Mouse (Mus musculus) cerebellum, adult (tissue): ENCODE results near the gene Sox5.
"Not testable (repeated sequence)": the region's sequence is repeated elsewhere in the genome, so short reads cannot be mapped to it uniquely, and the experiment has no call there.

Experiments
- ATAC-seq: cut with Nextera tagmentation; 2 replicates; pipeline ENCODE4 v1.9.2; 2017; ENCODE audit warnings: mild to moderate bottlenecking, moderate library complexity, mixed read lengths; ENCODE audit not compliant: insufficient number of reproducible peaks, low FRiP score, low TSS enrichment

Sox5 gene

DNA sequence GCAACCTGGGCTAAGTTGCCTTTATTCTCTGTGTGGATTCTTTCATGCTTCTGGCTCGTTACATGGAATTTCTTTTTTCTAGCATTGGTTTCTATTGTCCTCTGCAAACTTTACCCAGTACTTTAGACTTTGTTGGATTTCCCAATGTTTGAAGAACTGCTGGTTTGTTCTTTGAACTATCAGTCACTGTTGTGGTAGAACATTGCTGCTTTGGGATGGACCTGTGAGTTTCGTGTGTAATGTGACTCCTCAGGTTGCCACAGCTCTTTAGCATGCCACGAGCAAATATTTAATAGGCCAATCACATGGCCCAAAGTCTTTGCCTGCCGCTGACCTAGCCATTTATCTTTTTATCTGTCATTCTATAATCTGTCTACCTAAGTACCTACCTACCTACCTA lies 470.0 kb downstream of the Sox5 start:
- no peak for ATAC-seq

DNA sequence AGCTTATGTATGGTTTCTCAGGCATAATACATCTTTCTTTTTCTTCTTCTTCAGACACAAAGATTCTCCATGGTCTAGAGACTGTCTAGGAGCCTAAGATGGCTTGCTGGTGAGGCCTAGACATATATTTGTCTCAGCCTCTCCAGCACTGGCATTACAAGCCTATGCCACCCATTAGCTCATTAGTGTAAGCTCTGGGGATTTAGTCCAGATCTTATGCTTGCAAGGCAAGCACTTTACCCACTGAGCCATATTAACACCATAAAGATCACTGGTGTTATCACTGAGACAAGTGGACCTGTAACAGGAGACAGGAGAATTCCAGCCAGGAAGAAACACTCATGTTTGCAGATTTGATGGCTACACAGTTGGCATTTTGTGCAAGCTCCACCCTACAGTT lies 472.6 kb downstream of the Sox5 start:
- no peak for ATAC-seq

DNA sequence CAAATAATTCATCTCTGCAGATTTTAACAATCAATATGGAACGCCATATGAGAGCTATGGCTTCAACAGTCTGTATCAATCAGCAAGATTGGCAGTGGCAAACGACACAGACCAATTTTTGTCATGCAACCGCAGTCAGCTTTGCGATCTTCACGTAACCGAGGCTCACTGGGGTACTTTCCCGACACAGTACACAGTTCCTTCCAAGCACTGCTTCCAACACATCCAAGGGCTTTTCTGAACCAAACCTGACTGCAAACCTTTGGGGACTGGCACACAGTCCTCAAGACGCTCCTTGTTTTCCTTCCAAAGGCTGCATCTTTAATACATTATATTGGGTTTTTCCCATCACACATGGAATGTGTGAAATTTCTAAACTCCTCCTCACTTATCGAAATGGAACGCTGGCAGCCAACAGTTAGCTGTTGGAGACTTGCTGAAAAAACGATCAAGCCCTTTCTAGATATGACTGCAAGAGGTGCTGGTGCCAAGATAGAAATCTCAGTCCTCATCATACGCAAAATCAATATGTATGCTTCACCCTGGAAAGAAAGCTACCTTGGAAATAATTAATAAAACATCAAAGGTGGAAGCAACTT lies 474.1 kb downstream of the Sox5 start:
- no peak for ATAC-seq

DNA sequence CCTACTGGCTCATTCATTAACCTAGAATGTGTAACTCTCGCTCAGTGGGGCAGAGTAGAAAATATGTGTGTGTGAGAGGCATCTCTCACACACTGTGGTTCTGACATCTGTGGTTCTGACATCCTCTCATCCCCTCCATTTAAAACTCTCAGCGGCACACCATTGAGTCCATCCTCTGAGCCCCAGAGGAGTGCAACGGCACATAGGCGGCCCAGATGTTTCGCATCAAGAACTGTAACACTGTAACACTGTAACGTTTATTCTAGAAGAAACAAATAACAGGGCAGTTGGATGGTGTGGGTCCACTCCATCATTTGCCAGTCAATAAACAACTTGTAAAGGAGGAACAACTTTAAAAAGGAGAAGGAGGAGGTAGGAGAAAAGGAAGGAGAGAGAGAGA lies 479.0 kb downstream of the Sox5 start:
- ATAC-seq: no peak

DNA sequence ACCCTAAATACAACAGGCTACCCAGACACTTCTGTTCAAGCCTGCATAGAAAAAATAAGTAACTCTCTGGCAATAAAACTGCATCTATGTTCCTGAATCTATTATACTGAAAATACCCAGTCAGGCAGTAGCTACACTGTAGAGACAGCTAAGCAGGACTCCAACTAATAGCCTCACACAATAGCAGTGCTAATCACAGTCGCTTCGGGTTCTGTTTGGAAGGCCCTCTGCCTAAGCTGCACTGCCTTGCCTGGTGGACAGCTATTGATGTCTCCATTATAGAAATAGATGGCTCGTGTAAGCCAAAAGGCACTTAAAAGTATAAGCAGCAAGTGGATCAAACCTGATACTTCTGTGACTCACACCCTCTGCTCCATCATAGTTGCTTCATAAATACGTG lies 480.7 kb downstream of the Sox5 start:
- ATAC-seq: no peak

DNA sequence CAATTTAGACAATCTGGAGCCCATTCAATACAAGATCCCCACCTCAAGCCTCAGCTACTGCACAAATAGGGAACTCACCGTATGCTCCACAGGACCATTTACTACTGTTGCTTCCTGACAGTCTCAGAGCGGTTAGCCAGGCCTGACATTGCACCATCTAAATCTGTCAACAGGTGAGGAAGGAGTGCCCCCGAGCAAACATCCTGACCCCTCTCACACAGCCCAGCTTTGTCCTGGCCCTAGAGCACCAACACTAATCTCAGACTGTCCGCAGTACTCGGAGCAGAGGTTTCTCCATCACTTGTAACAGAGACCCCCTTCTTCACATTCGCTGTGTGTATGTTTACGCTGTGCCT lies 482.3 kb downstream of the Sox5 start:
- no peak for ATAC-seq

DNA sequence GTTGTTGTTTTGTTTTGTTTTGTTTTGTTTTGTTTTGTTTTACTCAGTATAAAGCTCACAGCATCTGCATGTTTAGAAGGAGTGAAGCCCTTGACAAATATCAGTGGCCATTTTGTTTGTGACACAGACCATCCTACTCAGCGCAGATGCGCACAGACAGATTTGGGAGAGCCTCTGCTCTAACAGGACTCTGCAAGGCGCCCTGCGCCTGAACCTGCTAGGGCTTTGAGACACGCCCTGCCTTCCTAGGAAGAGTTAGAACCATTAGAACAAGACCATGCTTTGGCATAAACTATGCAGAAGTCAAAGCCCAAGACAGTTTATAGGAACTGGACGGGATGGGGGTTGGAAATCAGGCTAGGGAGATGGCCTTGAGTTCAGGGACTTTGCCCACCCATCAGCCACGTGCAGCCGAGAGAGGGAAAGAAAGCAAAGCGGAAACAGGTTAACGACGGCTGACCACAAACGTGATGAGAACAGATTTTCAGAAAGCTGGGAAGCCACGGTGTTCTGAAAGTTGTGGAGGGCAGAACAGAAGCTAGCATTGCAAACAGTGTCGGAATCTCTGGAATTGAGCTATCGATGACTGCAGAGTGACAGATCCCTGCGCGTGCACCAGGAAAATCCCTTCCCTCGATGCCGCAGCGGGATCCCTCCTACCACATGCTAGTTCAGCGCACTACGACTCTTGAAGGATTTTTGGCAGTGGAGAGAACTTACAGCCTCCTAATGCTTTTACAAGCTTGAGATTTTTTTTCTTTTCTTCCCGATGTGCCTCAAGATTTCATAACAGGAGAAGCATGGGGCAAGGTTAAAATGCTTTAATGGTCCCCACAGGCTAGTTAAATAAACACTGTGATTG lies 482.9 kb downstream of the Sox5 start:
- no peak for ATAC-seq

DNA sequence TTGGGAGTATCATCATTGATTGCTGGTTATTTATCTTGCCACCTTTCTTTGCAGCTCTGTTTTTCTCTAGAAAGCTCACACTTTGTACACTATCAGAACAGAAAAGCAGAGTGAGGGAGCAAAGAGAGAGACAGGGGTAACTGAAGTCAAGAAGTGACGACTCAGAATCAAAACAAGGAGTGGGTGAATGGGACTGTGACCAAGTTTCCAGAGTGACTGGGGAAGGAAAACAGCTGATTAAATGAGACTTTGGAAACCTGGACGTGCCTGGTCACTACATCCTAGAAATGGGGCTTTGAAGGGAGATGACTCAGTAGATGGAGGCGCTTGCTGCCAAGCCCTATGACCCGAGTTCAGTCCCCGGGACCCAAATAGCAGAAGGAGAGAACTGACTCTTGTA lies 483.9 kb downstream of the Sox5 start:
- ATAC-seq: no peak

DNA sequence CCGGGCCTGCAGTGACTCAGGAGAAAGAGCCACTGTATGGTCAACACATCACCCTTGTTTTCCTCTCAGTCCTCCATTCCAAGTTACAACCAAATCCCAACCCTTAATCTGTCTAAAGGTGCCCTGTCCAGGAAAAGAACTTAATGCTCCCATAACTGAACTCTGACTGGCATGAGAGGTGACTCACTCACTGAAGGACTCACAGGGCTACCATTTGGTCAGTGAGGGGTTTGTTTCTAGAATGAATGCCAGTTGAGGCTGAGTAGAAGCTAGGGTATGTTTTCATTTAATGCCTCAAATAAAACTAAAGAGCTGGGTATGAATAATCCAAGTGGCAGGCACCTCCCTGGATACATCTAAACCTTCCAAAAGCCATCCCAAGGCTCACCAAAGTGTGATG lies 484.6 kb downstream of the Sox5 start:
- no peak for ATAC-seq

DNA sequence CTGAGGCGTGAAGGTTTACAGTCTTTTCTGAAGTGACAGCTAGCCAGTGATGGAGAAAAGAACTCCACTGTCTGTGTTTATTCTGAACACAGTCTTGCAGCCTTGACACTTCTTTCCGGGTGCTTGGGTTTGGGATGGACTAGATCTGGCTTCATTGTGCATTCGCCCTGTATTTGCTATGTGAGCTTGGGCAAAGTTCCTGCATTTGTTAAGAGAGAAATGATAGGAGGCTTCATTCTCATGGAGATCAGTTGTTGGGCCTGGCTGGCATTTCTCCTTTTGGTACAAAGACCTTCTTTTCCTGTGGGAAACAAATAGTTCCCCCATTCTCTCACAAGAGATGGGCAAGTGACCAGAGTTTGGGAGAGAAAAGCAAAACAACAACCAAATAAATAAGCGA lies 490.3 kb downstream of the Sox5 start:
- ATAC-seq: no peak

DNA sequence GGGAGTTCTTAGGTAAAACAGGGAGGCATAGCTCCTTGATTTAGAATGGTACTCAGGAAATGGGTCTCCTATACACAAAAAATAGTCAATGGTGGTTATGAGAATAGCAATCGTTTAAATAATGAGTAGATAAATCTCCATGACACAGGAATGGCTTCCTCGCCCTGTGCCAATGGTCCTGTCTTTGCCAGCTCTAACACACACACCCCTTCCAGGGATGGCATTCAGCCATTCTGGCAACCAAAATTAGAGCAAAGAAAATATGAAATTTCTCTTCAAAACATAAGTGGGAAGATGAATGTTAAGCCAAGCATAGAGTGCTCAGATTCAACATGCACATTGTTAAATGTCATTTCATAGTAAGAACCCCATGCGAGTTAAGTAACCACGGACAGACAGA lies 495.7 kb downstream of the Sox5 start:
- no peak for ATAC-seq

DNA sequence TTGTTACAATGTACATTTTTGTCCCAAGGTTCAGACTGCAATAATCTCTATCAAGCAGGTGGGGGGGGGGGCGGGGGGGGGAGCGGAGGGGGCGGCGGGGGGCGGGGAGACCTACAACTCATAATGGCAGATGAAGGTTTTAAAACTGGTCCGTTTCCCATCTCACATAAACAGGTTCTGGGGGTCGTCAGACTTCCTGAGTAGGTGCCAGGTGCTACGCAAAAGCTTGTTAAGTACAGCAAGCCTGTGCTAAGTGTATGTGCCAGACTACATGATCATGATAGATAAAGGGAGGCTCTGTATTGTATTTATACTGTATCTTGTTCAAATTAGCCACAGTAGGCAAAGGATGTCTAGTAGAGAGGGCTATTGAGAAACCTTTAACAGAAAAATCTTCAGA lies 498.6 kb downstream of the Sox5 start:
- no peak for ATAC-seq

DNA sequence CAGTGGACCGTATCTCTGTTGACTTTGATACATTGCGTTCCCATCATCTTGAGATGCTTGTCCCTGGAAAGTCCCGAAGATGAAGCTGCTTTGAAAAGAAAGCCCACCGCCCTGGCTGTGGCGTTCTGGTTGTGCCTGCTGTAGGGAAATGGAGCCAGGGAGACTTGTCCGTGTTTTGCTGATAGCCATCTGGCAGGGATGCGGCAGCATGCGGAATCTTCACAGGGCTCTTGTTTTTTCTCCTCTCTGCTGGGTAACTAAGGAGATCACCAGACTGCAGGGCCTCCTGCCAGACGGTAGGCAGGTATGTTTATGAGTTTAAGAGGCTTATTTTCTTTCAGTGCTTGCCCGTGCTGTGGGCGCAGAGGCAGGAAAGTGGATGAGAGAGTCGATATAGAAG lies 499.0 kb downstream of the Sox5 start:
- peak; percentile 65 for ATAC-seq

DNA sequence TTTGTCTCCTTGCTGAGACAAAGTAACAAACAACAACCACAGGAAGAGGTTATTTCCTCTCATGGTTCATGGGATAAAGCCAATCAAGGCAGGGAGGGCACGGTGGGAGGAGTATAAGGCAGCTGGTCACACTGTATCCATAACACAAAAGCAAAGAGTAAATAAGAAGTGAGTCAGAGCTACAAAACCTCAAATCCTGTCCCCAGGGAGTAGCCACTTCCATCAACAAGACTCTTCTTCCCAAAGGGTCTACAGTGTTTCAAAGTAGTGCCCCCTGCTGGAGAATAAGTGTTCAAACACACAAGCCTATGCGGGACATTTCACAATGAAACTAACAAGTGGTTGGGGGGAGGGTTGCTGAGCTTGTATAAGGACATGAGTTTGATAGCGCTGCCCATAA lies 500.1 kb downstream of the Sox5 start:
- no peak for ATAC-seq

DNA sequence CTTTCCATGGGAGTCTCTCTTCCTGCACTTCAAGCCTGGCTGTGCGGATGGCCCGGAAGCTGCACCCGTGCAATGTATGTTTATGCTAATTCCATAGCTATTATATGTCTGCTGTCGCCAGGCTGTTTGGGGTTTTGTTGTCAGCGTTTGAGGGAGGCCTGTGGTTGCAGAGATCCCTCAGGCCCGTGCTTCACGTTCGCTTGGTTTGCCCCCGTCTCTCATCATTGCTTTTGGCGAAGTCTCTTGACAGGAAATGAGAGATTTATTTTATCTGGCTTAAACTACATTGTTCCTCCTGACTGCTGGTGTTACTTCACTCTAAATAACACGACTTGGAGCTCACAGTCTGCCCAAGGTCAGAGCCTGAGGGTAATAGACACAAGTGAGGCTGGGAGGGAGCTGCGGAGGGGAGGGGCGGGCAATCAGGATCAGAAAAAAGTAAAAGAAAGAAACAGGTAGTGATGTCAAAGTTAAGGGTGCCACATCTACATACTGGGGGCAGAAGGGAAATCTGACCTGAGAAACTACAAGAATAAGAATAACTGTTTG lies 503.2 kb downstream of the Sox5 start:
- no peak for ATAC-seq

DNA sequence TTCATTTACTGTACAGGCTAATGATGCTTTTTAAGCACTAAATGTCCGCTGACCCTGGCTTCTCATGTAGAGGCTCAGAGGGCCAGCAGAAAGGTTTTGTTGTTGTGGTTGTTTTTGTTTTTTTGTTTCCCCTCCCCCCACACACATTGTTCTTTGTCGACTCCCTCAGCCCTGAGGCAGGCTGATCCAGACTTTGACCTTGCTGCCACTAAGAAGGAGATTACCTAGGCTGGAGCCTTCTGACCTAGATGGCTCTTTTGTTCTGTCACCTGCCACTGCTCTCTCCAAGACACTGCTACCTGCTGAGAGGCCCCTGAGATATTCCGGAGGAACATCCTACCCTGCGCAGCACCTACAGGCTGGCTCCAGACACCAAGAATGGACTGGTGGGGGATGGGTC lies 508.4 kb downstream of the Sox5 start:
- not testable (repeated sequence) for ATAC-seq

DNA sequence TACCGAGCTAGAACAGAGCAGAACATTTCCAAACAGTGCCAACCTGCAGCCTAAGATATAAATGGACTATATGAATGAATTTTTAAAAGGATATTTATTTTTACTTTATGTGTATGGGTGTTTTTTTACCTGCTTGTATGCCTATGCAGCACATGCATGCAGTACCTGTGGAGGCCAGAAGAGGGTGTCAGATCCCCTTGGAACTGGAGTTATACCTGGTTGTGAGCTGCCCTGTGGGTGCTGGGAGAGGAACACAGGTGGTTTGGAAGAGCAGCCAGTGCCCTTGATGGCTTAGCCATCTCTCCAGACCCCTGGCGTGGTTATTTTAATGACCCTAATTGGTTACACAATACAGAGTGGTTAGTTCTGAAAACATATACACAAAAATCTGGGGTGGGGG lies 510.5 kb downstream of the Sox5 start:
- no peak for ATAC-seq

DNA sequence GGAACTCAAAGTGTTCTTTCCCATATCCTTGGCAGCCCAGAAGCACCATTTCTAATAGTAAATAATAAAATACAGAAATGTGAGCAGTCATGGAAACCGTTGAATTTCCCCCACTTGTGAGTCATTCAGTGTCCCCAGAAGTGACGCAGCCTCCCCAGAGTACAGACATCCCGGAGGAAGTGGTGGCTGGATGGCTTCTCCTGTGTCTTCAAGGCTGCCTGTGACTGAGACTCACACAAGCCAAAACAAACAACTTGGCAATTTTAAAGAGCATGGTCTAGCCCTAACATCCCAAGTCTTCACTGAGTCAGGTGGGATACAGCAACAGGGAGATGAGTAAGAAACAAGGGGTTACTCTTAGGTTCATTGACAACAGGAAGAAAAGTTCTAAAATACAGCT lies 511.5 kb downstream of the Sox5 start:
- ATAC-seq: no peak

DNA sequence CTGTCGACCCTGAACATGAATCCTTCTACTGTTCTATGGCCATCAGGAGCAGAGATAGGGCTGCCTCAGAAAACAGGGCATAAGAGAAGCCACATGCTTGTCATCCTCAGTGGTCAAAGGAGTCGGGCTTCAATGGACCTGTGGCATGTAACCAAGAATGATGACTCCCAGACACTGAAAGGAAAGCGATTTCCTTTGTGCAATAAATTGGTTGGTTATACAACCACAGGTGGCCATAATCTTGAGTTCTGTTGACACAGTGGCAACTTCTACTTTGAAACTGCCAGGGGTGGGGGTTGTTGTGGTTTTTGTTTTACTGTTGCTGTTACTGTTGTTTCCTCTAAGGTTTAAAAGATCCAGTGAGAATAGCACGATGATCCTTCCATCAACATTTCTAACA lies 512.1 kb downstream of the Sox5 start:
- no peak for ATAC-seq

DNA sequence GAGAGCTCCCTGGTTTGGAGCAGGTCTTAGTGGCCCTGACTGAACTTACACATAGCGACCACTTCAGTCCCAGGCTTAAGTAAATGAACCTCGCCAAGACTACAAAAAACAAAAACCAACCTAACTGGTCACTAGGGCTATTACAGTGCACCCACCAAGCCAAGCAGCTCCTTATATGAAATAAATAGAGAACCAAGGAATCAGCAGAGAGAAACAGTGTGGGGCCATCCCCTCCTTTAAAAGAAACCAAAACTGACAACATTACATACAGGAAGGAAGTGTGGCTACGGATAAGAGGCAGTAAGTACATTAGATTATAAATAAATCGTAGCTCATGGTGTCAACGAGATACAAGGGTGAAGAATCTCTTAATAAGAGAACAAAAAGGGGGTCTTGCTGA lies 516.0 kb downstream of the Sox5 start:
- ATAC-seq: no peak

DNA sequence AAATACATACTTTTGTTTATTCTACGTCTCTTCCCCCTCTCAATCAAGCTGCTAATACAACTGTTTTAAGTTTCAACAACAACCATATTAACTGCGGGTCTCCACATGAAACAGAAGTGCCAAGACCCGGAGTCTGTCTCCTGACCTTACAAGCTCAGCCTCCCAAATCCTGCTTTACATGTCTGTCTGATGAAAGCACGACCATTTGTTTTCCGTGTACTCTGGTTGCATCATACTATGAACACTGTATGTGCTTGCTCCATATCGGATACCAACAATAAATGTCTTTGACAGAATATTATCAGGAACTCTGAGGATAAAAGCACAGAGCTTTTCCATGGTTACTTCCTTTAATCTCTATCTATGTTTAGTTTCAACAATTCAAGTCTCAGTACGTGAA lies 516.8 kb downstream of the Sox5 start:
- no peak for ATAC-seq

DNA sequence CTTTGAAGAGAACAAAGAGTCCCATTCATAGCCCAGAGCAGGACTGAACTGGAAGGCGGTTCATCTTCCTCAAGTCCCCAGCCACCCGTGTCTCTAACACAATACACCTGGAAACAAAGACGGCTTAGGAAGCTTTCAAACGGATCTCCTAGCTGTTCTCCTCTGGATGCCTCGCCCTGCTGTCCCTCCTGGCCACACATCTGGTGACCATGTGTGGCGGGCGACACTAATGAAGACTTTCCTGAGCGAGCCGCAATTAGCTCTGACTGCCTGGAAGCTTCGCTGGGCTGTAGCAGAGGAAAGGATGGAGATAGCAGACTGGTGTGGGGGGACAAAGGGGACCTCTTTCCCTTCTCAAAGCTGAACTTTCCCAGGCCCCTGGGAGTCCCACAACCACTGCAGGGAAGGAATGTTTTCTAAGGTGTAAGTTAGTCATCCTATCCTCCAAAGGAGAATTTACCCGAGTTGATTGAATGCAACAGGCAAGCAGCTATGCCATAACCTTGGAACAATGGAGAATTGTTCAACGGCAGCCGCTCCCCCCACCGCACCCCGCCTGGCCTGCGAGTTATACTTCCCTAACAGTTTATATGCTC lies 517.4 kb downstream of the Sox5 start:
- ATAC-seq: no peak
